Mouse (Mus musculus) embryonic facial prominence, embryonic 13.5 days (tissue): Measurements from ENCODE around the gene Olfr554. TPM values are rescaled to one million over a fixed set of nuclear protein-coding genes. Genes with fewer than 3 reads are reported as not detected.

Experiments
- ATAC-seq: fragments of 200-750 bp; cut with Nextera tagmentation; 2 replicates; pipeline ENCODE4 v1.8.0; 2017; ENCODE audit warnings: low read depth; ENCODE audit not compliant: insufficient number of reproducible peaks, insufficient read depth, low FRiP score, low TSS enrichment
- H3K27ac ChIP-seq: fragments of 300-500 bp; sonication (generic); 2 replicates; pipeline ENCODE4 v1.5.1; 2015; ENCODE audit warnings: moderate library complexity, mild to moderate bottlenecking, inconsistent platforms
- H3K27me3 ChIP-seq: fragments of 300-500 bp; sonication (generic); 2 replicates; pipeline ENCODE4 v1.6.1; 2015; ENCODE audit warnings: mild to moderate bottlenecking, inconsistent platforms
- H3K36me3 ChIP-seq: fragments of 300-500 bp; sonication (generic); 2 replicates; pipeline ENCODE4 v1.6.1; 2015; ENCODE audit warnings: mild to moderate bottlenecking, inconsistent platforms
- H3K4me1 ChIP-seq: fragments of 300-500 bp; sonication (generic); 2 replicates; pipeline ENCODE4 v1.6.1; 2015; ENCODE audit warnings: inconsistent platforms
- H3K4me2 ChIP-seq: fragments of 300-500 bp; sonication (generic); 2 replicates; pipeline ENCODE4 v1.6.1; 2015; ENCODE audit warnings: moderate library complexity, mild to moderate bottlenecking, inconsistent platforms
- H3K4me3 ChIP-seq: fragments of 300-500 bp; sonication (generic); 2 replicates; pipeline ENCODE4 v1.5.1; 2015; ENCODE audit warnings: mild to moderate bottlenecking, inconsistent platforms
- H3K9ac ChIP-seq: fragments of 300-500 bp; sonication (generic); 2 replicates; pipeline ENCODE4 v1.6.1; 2015; ENCODE audit warnings: mild to moderate bottlenecking, inconsistent platforms
- H3K9me3 ChIP-seq: fragments of 300-500 bp; sonication (generic); 2 replicates; pipeline ENCODE4 v1.6.1; 2016; ENCODE audit warnings: inconsistent platforms
- WGBS: fragments of 180-500 bp; shearing (Covaris S2); methylation state at CpG from one replicate; pipeline ENCODE4 v1.1.7; 2015; ENCODE audit warnings: mixed read lengths; 5-methylcytosine and 5-hydroxymethylcytosine counted together
- polyA plus RNA-seq: library from polyadenylated mRNA; unstranded; fragments of >200 nt; fragmentation: Nextera tagmentation; extraction: Ambion mirVana; gene quantifications from 2 replicates; pipeline ENCODE4 v1.2.1, GENCODE M21; 2015

The Olfr554 gene
- polyA plus RNA-seq, 1 experiment from 2014 or later, result not detected

- H3K27me3 ChIP-seq, result no peaks in the 10 kb centered on the region
- H3K4me1 ChIP-seq, result no peaks in the 10 kb centered on the region
- H3K4me3 ChIP-seq, result no peak overlapping the region
- WGBS, result 93% methylated on average over 1 of the region's 1 CpGs
- ATAC-seq, result no peak
- peaks cover 16% of the 10 kb centered on the region for H3K36me3 ChIP-seq
- H3K9me3 ChIP-seq, result no peaks in the 10 kb centered on the region
- H3K27ac ChIP-seq, result no peak overlapping the region
- no peak overlapping the region for H3K4me2 ChIP-seq
- no peak overlapping the region for H3K9ac ChIP-seq
Observed at GRCm38 (mm10) chr7:102681916-102682315, 43.7 kb downstream of the Olfr554 start.

DNA sequence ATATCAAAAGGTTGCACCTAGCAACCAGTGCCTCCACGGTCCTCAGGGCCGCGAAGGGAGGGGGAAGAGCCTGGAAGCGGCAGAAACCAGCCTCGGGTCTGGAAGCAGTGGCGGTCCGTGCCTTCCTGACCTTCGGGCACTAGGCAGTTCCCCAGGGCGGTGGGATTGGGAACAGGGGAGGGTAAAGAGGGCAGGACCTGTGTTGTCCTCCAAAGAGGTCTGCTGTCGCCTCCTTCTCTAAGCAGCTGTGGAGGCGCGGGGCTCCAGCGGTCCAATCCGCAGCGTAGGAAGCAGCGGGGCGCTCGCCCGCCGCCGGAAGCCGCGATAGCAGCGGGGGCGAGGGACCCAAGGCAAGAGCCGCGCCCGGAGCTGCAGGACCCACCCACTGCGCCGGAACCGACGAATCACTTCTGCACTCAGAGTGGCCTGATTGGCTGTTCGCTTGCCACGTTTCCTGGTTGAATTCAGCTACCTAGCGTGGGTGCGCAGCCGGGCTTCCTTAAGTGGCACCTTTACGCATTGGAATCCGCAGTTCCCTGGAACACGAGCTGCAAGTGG is 48.8 kb downstream of the Olfr554 start, which contains the start of gene Trim68:
Gene Trim68, minus strand, starts transcription at position 384 of the 558 bp plus-strand sequence.
- Histone ChIP-seq H3K27me3 (no peaks in the 10 kb centered on the region), H3K9ac (peak within 1 kb of the TSS; percentile 81), H3K27ac (peak within 1 kb of the TSS; percentile 81), H3K9me3 (no peaks in the 10 kb centered on the region), H3K36me3 (peaks cover 7% of the 10 kb centered on the region; the same call in 1 of the 2 replicates), H3K4me3 (peak within 1 kb of the TSS; percentile 68), H3K4me2 (peak within 1 kb of the TSS; percentile 69), H3K4me1 (no peaks in the 10 kb centered on the region)
- ATAC-seq, result peak; percentile 99
- WGBS, result 0% methylated on average over 40 of the region's 40 CpGs

Other genes starting within 250 kb of the Olfr554 start
- gene Rrm1, start 196.7 kb upstream of the Olfr554 start, polyA plus RNA-seq, result 148 and 154 TPM in 2 replicates
- 0.32 and 0.36 TPM in 2 replicates for gene Olfr543, start 156.8 kb upstream of the Olfr554 start, polyA plus RNA-seq
- 0.10 and 0.20 TPM in 2 replicates for gene Olfr544, start 150.1 kb upstream of the Olfr554 start, polyA plus RNA-seq
- 0.18 TPM in 1 of 2 replicates, not detected in the other for gene Olfr545, start 138.9 kb upstream of the Olfr554 start, polyA plus RNA-seq
- gene Olfr547, start 103.7 kb upstream of the Olfr554 start, polyA plus RNA-seq, result not detected in 2 replicates
- gene Olfr548-ps1, start 97.5 kb upstream of the Olfr554 start, polyA plus RNA-seq, result not detected in 2 replicates
- not detected in 2 replicates for gene Olfr549, start 88.6 kb upstream of the Olfr554 start, polyA plus RNA-seq
- 0.56 and 0.67 TPM in 2 replicates for gene Trim21, start 72.9 kb upstream of the Olfr554 start, polyA plus RNA-seq
- 0.51 TPM in 1 of 2 replicates, not detected in the other for gene Olfr550, start 67.0 kb upstream of the Olfr554 start, polyA plus RNA-seq
- not detected in 2 replicates for gene Olfr551, start 46.5 kb upstream of the Olfr554 start, polyA plus RNA-seq
- gene Olfr552, start 40.7 kb upstream of the Olfr554 start, polyA plus RNA-seq, result not detected in 2 replicates
- gene Olfr553, start 20.2 kb upstream of the Olfr554 start, polyA plus RNA-seq, result not detected in 2 replicates
- not detected in 2 replicates for gene Olfr555, start 20.4 kb downstream of the Olfr554 start, polyA plus RNA-seq
- not detected in 2 replicates for gene Olfr556, start 26.5 kb downstream of the Olfr554 start, polyA plus RNA-seq
- 16.6 and 18.6 TPM in 2 replicates for gene Trim68, start 48.9 kb downstream of the Olfr554 start, polyA plus RNA-seq
- gene Olfr557, start 57.5 kb downstream of the Olfr554 start, polyA plus RNA-seq, result not detected in 2 replicates
- gene Olfr558, start 63.8 kb downstream of the Olfr554 start, polyA plus RNA-seq, result 0.08 and 0.15 TPM in 2 replicates
- gene Olfr33, start 80.6 kb downstream of the Olfr554 start, polyA plus RNA-seq, result not detected in 2 replicates
- gene Olfr559, start 89.1 kb downstream of the Olfr554 start, polyA plus RNA-seq, result not detected in 2 replicates
- not detected in 2 replicates for gene Olfr560, start 120.9 kb downstream of the Olfr554 start, polyA plus RNA-seq
- 0.04 and 0.33 TPM in 2 replicates for gene Olfr78, start 121.0 kb downstream of the Olfr554 start, polyA plus RNA-seq
- gene Olfr561, start 132.8 kb downstream of the Olfr554 start, polyA plus RNA-seq, result not detected in 2 replicates
- not detected in 2 replicates for gene Olfr564, start 165.0 kb downstream of the Olfr554 start, polyA plus RNA-seq
- not detected in 2 replicates for gene Olfr566, start 220.3 kb downstream of the Olfr554 start, polyA plus RNA-seq
- 0.45 TPM in 1 of 2 replicates, not detected in the other for gene Olfr568, start 238.7 kb downstream of the Olfr554 start, polyA plus RNA-seq